Mouse (Mus musculus) ES-E14 (cell line): Measurements from ENCODE around the gene Rbfox1. TPM values are rescaled to one million over a fixed set of nuclear protein-coding genes. Genes with fewer than 3 reads are reported as not detected.

ENCODE experiments used
- DNase-seq: peaks from one replicate; pipeline ENCODE4 v3.0.0-alpha.2; 2013; ENCODE audit warnings: low read depth, low spot score
- H3K27ac ChIP-seq: 2 replicates; pipeline ENCODE4 v1.5.1; 2012; ENCODE audit warnings: low read depth, mild to moderate bottlenecking, low read length, moderate library complexity, mixed read lengths; ENCODE audit not compliant: poor library complexity, insufficient read depth, severe bottlenecking
- H3K36me3 ChIP-seq: 2 replicates; pipeline ENCODE4 v1.6.1; 2012; ENCODE audit warnings: mild to moderate bottlenecking, low read length, moderate library complexity, mixed read lengths; ENCODE audit not compliant: control insufficient read depth, poor library complexity, insufficient read depth, severe bottlenecking
- H3K4me1 ChIP-seq, 2 experiments: fragments of 150-350 bp in 1 of 2; sonication (generic) in 1 of 2; 2 replicates each; pipeline ENCODE4 v1.6.1; 2012; ENCODE audit warnings: low read length in 2 of 2, mild to moderate bottlenecking in 1 of 2, mixed read lengths in 1 of 2; ENCODE audit not compliant: control insufficient read depth in 2 of 2, insufficient read depth in 2 of 2, poor library complexity in 1 of 2
- H3K4me3 ChIP-seq, 2 experiments: fragments of 150-350 bp in 1 of 2; sonication (generic) in 1 of 2; 2 replicates each; pipeline ENCODE4 v1.5.1; 2012; ENCODE audit warnings: low read length in 2 of 2, low read depth in 1 of 2, mild to moderate bottlenecking in 1 of 2, mixed read lengths in 1 of 2; ENCODE audit not compliant: insufficient read depth in 1 of 2, poor library complexity in 1 of 2, severe bottlenecking in 1 of 2
- H3K9ac ChIP-seq: 2 replicates; pipeline ENCODE4 v1.6.1; 2012; ENCODE audit warnings: low read depth, mild to moderate bottlenecking, low read length, mixed read lengths; ENCODE audit not compliant: poor library complexity, insufficient read depth, severe bottlenecking
- H3K9me3 ChIP-seq: fragments of 150-350 bp; sonication (generic); 2 replicates; pipeline ENCODE4 v1.6.1; 2012; ENCODE audit warnings: low read depth, mild to moderate bottlenecking, low read length; ENCODE audit not compliant: control insufficient read depth, insufficient read depth
- CHD2 ChIP-seq: IDR thresholded peaks from 2 replicates; pipeline ENCODE4 v1.6.1; 2014; ENCODE audit warnings: mild to moderate bottlenecking, low read depth, low read length, inconsistent platforms
- HCFC1 ChIP-seq: IDR thresholded peaks from 2 replicates; pipeline ENCODE4 v1.6.1; 2012; ENCODE audit warnings: low read length, inconsistent platforms, borderline replicate concordance; ENCODE audit not compliant: insufficient read depth
- MAFK ChIP-seq: IDR thresholded peaks from 2 replicates; pipeline ENCODE4 v1.6.1; 2014; ENCODE audit warnings: mild to moderate bottlenecking, low read depth, low read length, inconsistent platforms; ENCODE audit not compliant: insufficient read depth
- ZC3H11A ChIP-seq: IDR thresholded peaks from 2 replicates; pipeline ENCODE4 v1.6.1; 2012; ENCODE audit warnings: low read depth, mild to moderate bottlenecking, inconsistent platforms, low read length, borderline replicate concordance
- ZNF384 ChIP-seq: IDR thresholded peaks from 2 replicates; pipeline ENCODE4 v1.6.1; 2012; ENCODE audit warnings: low read depth, low read length, inconsistent platforms
- in situ Hi-C, 2 experiments: fragments of 600-800 bp; cut with MboI; formaldehyde crosslinking; loops; one replicate each; pipeline ENCODE4 v1.15.1; 2025; ENCODE audit warnings: low sequenced_read_pairs in 2 of 2, inconsistent platforms in 1 of 2; ENCODE audit not compliant: unreplicated experiment in 2 of 2
- total RNA-seq: library from RNA; depleted of rRNA; stranded (reverse); fragments of 300-350 nt; gene quantifications from 2 replicates; pipeline ENCODE4 v1.2.3, GENCODE M21; 2012; rRNA removed

The Rbfox1 gene
- total RNA-seq, result 0.16 and 0.18 TPM in 2 replicates

GRCm38 (mm10) chr16:5884746-5885689 lies at the start of gene Rbfox1:
Gene Rbfox1, plus strand, starts transcription at chr16:5885355.
- H3K4me3 ChIP-seq, result peak within 1 kb of the TSS; percentile 44 to 56
- TF ChIP-seq CHD2 (no peak), MAFK (no peak), HCFC1 (no peak), ZNF384 (no peak), ZC3H11A (no peak)
- no peak within 1 kb of the TSS for H3K27ac ChIP-seq
- DNase-seq, result no peak
- no peaks in the 10 kb centered on the region for H3K4me1 ChIP-seq
- no peaks in the 10 kb centered on the region for H3K9me3 ChIP-seq
- in situ Hi-C loops, result no loop called here
- H3K36me3 ChIP-seq, result no peaks in the 10 kb centered on the region
- H3K9ac ChIP-seq, result no peak within 1 kb of the TSS

- TF ChIP-seq ZC3H11A (no peak), ZNF384 (no peak)
- H3K36me3 ChIP-seq, result no peaks in the 10 kb centered on the region
- H3K27ac ChIP-seq, result no peak overlapping the region
- no peak for DNase-seq
- in situ Hi-C loops, result no loop called here
- H3K4me3 ChIP-seq, result no peak overlapping the region
- H3K9me3 ChIP-seq, result no peaks in the 10 kb centered on the region
- no peak overlapping the region for H3K9ac ChIP-seq
- H3K4me1 ChIP-seq, result no peaks in the 10 kb centered on the region
These were observed 48.4 kb upstream of the Rbfox1 start for GRCm38 (mm10) chr16:5836744-5837143.

- H3K9ac ChIP-seq, result no peak overlapping the region
- no peak overlapping the region for H3K27ac ChIP-seq
- no peaks in the 10 kb centered on the region for H3K9me3 ChIP-seq
- no peaks in the 10 kb centered on the region for H3K36me3 ChIP-seq
- DNase-seq, result no peak
- no peaks in the 10 kb centered on the region for H3K4me1 ChIP-seq
- in situ Hi-C loops, result no loop called here
- H3K4me3 ChIP-seq, result no peak overlapping the region
- no peak for TF ChIP-seq ZNF384
These were observed 44.0 kb upstream of the Rbfox1 start for GRCm38 (mm10) chr16:5841167-5841566.

GRCm38 (mm10) chr16:5845645-5846044 lies 39.5 kb upstream of the Rbfox1 start:
- no peak for DNase-seq
- Histone ChIP-seq H3K4me1 (no peaks in the 10 kb centered on the region), H3K9ac (no peak overlapping the region), H3K27ac (no peak overlapping the region), H3K9me3 (no peaks in the 10 kb centered on the region), H3K4me3 (no peak overlapping the region), H3K36me3 (no peaks in the 10 kb centered on the region)
- TF ChIP-seq ZNF384, result no peak
- no peak for TF ChIP-seq CHD2
- no peak for TF ChIP-seq MAFK
- no peak for TF ChIP-seq ZC3H11A
- no peak for TF ChIP-seq HCFC1
- in situ Hi-C loops, result no loop called here

- no peaks in the 10 kb centered on the region for H3K36me3 ChIP-seq
- no peak overlapping the region for H3K27ac ChIP-seq
- in situ Hi-C loops, result no loop called here
- no peak for DNase-seq
- H3K9ac ChIP-seq, result no peak overlapping the region
- H3K9me3 ChIP-seq, result no peaks in the 10 kb centered on the region
- H3K4me1 ChIP-seq, result no peaks in the 10 kb centered on the region
- TF ChIP-seq HCFC1, result no peak
- no peak for TF ChIP-seq ZC3H11A
- no peak for TF ChIP-seq MAFK
- TF ChIP-seq ZNF384, result no peak
- TF ChIP-seq CHD2, result no peak
- H3K4me3 ChIP-seq, result no peak overlapping the region
These were observed 32.1 kb upstream of the Rbfox1 start for GRCm38 (mm10) chr16:5853055-5853454.
